Mouse (Mus musculus) MEL (cell line): ENCODE measurements around the gene Gnaq. TPM values are rescaled to one million over a fixed set of nuclear protein-coding genes. Genes with fewer than 3 reads are reported as not detected.

ENCODE experiments used
- DNase-seq: peaks from one replicate; pipeline ENCODE4 v3.0.0; 2011; ENCODE audit warnings: low read depth, low spot score
- H3K27ac ChIP-seq: 2 replicates; pipeline ENCODE4 v1.5.1; 2012; ENCODE audit warnings: low read depth, mild to moderate bottlenecking, control low read depth, low read length, moderate library complexity; ENCODE audit not compliant: control insufficient read depth
- H3K27me3 ChIP-seq, 2 experiments: fragments of 150-350 bp in 1 of 2; sonication (generic) in 1 of 2; 2 replicates each; pipeline ENCODE4 v1.6.1; 2012; ENCODE audit warnings: low read length in 2 of 2, mild to moderate bottlenecking in 2 of 2, improper control_type of control experiment in 1 of 2, moderate library complexity in 1 of 2; ENCODE audit not compliant: insufficient read depth in 2 of 2, control insufficient read depth in 1 of 2
- H3K36me3 ChIP-seq, 2 experiments: 2 replicates each; pipeline ENCODE4 v1.6.1; 2012 to 2014; ENCODE audit warnings: low read length in 2 of 2, improper control_type of control experiment in 1 of 2, inconsistent platforms in 1 of 2, mild to moderate bottlenecking in 1 of 2; ENCODE audit not compliant: insufficient read depth in 2 of 2, control insufficient read depth in 1 of 2
- H3K4me1 ChIP-seq, 2 experiments: fragments of 150-350 bp in 1 of 2; sonication (generic) in 1 of 2; 2 replicates each; pipeline ENCODE4 v1.6.1; 2012; ENCODE audit warnings: low read length in 2 of 2, improper control_type of control experiment in 1 of 2, mild to moderate bottlenecking in 1 of 2; ENCODE audit not compliant: insufficient read depth in 2 of 2, control insufficient read depth in 1 of 2
- H3K4me3 ChIP-seq, 2 experiments: fragments of 150-350 bp in 1 of 2; sonication (generic) in 1 of 2; 2 replicates each; pipeline ENCODE4 v1.5.1; 2012; ENCODE audit warnings: low read depth in 2 of 2, low read length in 2 of 2, mild to moderate bottlenecking in 2 of 2, moderate library complexity in 2 of 2, control low read depth in 1 of 2, improper control_type of control experiment in 1 of 2; ENCODE audit not compliant: control insufficient read depth in 1 of 2, insufficient read depth in 1 of 2
- H3K79me2 ChIP-seq: 2 replicates; pipeline ENCODE4 v1.6.1; 2012; ENCODE audit warnings: mild to moderate bottlenecking, low read length, moderate library complexity; ENCODE audit not compliant: control insufficient read depth, poor library complexity, insufficient read depth
- H3K9ac ChIP-seq: 2 replicates; pipeline ENCODE4 v1.6.1; 2012; ENCODE audit warnings: low read depth, mild to moderate bottlenecking, control low read depth, low read length, moderate library complexity; ENCODE audit not compliant: control insufficient read depth, poor library complexity, severe bottlenecking
- H3K9me3 ChIP-seq: fragments of 150-350 bp; sonication (generic); replicated peaks from 2 replicates; pipeline ENCODE4 v1.6.1; 2012; ENCODE audit warnings: mild to moderate bottlenecking, low read length, improper control_type of control experiment, moderate library complexity; ENCODE audit not compliant: insufficient read depth
- BHLHE40 ChIP-seq: IDR thresholded peaks from 2 replicates; pipeline ENCODE4 v1.6.1; 2012; ENCODE audit warnings: low read depth, mild to moderate bottlenecking, inconsistent platforms, low read length, improper control_type of control experiment, borderline replicate concordance
- CHD2 ChIP-seq: IDR thresholded peaks from 2 replicates; pipeline ENCODE4 v1.6.1; 2011; ENCODE audit warnings: low read length, improper control_type of control experiment
- E2F4 ChIP-seq: IDR thresholded peaks from 2 replicates; pipeline ENCODE4 v1.6.1; 2011; ENCODE audit warnings: low read depth, low read length, improper control_type of control experiment, borderline replicate concordance
- ELF1 ChIP-seq: IDR thresholded peaks from 2 replicates; pipeline ENCODE4 v1.6.1; 2014; ENCODE audit warnings: low read depth, mild to moderate bottlenecking, inconsistent platforms, low read length, improper control_type of control experiment, moderate library complexity
- ETS1 ChIP-seq: IDR thresholded peaks from 2 replicates; pipeline ENCODE4 v1.6.1; 2012; ENCODE audit warnings: low read depth, mild to moderate bottlenecking, inconsistent platforms, low read length, improper control_type of control experiment, moderate library complexity
- HCFC1 ChIP-seq: IDR thresholded peaks from 2 replicates; pipeline ENCODE4 v1.6.1; 2012; ENCODE audit warnings: low read depth, mild to moderate bottlenecking, inconsistent platforms, low read length, improper control_type of control experiment, moderate library complexity
- JUND ChIP-seq: IDR thresholded peaks from 2 replicates; pipeline ENCODE4 v1.6.1; 2011; ENCODE audit warnings: low read depth, mild to moderate bottlenecking, improper control_type of control experiment, low read length
- KAT2A ChIP-seq: conservative IDR thresholded peaks from 2 replicates; pipeline ENCODE4 v1.6.1; 2012; ENCODE audit warnings: low read depth, low read length, improper control_type of control experiment, inconsistent platforms
- MAFK ChIP-seq: IDR thresholded peaks from 2 replicates; pipeline ENCODE4 v1.6.1; 2011; ENCODE audit warnings: low read depth, mild to moderate bottlenecking, low read length, improper control_type of control experiment, borderline replicate concordance
- MAX ChIP-seq: IDR thresholded peaks from 2 replicates; pipeline ENCODE4 v1.6.1; 2011; ENCODE audit warnings: low read length, improper control_type of control experiment
- MYB ChIP-seq: IDR thresholded peaks from 2 replicates; pipeline ENCODE4 v1.6.1; 2011; ENCODE audit warnings: mild to moderate bottlenecking, low read depth, low read length, improper control_type of control experiment
- POLR2AphosphoS2 ChIP-seq: IDR thresholded peaks from 2 replicates; pipeline ENCODE4 v1.6.1; 2011; ENCODE audit warnings: low read length, improper control_type of control experiment
- RAD21 ChIP-seq: IDR thresholded peaks from 2 replicates; pipeline ENCODE4 v1.6.1; 2011; ENCODE audit warnings: mild to moderate bottlenecking, low read depth, low read length, improper control_type of control experiment
- RCOR1 ChIP-seq: IDR thresholded peaks from 2 replicates; pipeline ENCODE4 v1.6.1; 2012; ENCODE audit warnings: low read depth, mild to moderate bottlenecking, inconsistent platforms, low read length, improper control_type of control experiment
- SIN3A ChIP-seq: IDR thresholded peaks from 2 replicates; pipeline ENCODE4 v1.6.1; 2012; ENCODE audit warnings: low read length, improper control_type of control experiment, inconsistent platforms
- TAL1 ChIP-seq: IDR thresholded peaks from 2 replicates; pipeline ENCODE4 v1.6.1; 2012; ENCODE audit warnings: mild to moderate bottlenecking, inconsistent platforms, low read length, moderate library complexity, mixed read lengths
- TCF12 ChIP-seq: IDR thresholded peaks from 2 replicates; pipeline ENCODE4 v1.6.1; 2014; ENCODE audit warnings: low read depth, mild to moderate bottlenecking, inconsistent platforms, low read length, improper control_type of control experiment, moderate library complexity
- USF2 ChIP-seq, 2 experiments: IDR thresholded peaks; 2 replicates each; pipeline ENCODE4 v1.6.1; 2011 to 2012; ENCODE audit warnings: improper control_type of control experiment in 2 of 2, low read length in 2 of 2, borderline replicate concordance in 1 of 2, inconsistent platforms in 1 of 2, low read depth in 1 of 2, mild to moderate bottlenecking in 1 of 2; ENCODE audit not compliant: insufficient read depth in 1 of 2
- ZC3H11A ChIP-seq: IDR thresholded peaks from 2 replicates; pipeline ENCODE4 v1.6.1; 2012; ENCODE audit warnings: low read depth, mild to moderate bottlenecking, inconsistent platforms, low read length, improper control_type of control experiment
- ZKSCAN1 ChIP-seq: IDR thresholded peaks from 2 replicates; pipeline ENCODE4 v1.6.1; 2012; ENCODE audit warnings: low read depth, mild to moderate bottlenecking, inconsistent platforms, low read length, improper control_type of control experiment, moderate library complexity
- ZNF384 ChIP-seq: IDR thresholded peaks from 2 replicates; pipeline ENCODE4 v1.6.1; 2012; ENCODE audit warnings: low read depth, mild to moderate bottlenecking, inconsistent platforms, low read length, improper control_type of control experiment
- polyA plus RNA-seq, 2 experiments: library from polyadenylated mRNA; stranded (reverse) in 1 of 2; unstranded in 1 of 2; fragments of >175 nt in 1 of 2; fragments of >200 nt in 1 of 2; gene quantifications; 2 replicates each; pipeline versions ENCODE4 v1.2.1 to v1.2.4; 2012; ENCODE audit warnings: low replicate concordance in 2 of 2, low read depth in 1 of 2; ENCODE audit not compliant: insufficient read length in 2 of 2, insufficient read depth in 1 of 2, missing spikeins in 1 of 2
- total RNA-seq: library from RNA; depleted of rRNA; stranded (reverse); fragments of 300-350 nt; gene quantifications from 2 replicates; pipeline ENCODE4 v1.2.3, GENCODE M21; 2012

Gnaq gene
- total and polyA plus RNA-seq, 3 experiments: not detected

GRCm38 (mm10) chr19:16325911-16326310, 193.3 kb downstream of the Gnaq start:
- DNase-seq: no peak

GRCm38 (mm10) chr19:16327401-16328073, 194.9 kb downstream of the Gnaq start:
- Histone ChIP-seq H3K9ac (no peak overlapping the region), H3K4me1 (peaks cover 0 to 2% of the 10 kb centered on the region in 2 experiments; a peak in 1 of 4 replicates), H3K4me3 (no peak overlapping the region), H3K27ac (no peak overlapping the region), H3K79me2 (no peaks in the 10 kb centered on the region), H3K36me3 (no peaks in the 10 kb centered on the region), H3K27me3 (peaks cover 6% of the 10 kb centered on the region in 2 experiments), H3K9me3 (no peaks in the 10 kb centered on the region)
- DNase-seq: no peak
- no peak for TF ChIP-seq TCF12
- no peak for TF ChIP-seq MYB
- TF ChIP-seq BHLHE40: no peak
- no peak for TF ChIP-seq JUND
- no peak for TF ChIP-seq TAL1
- no peak for TF ChIP-seq ZNF384
- no peak for TF ChIP-seq E2F4
- no peak for TF ChIP-seq USF2 (IDR thresholded peaks at IDR 0.05; ENCODE audit: borderline replicate concordance in 1 of 2, insufficient read depth in 1 of 2, low read depth in 1 of 2, low read length in 2 of 2)
- TF ChIP-seq RAD21: no peak
- no peak for TF ChIP-seq ZKSCAN1
- TF ChIP-seq KAT2A: no peak
- TF ChIP-seq MAFK: no peak
- no peak for TF ChIP-seq SIN3A

More at GRCm38 (mm10) chr19:16325911-16326310, 193.3 kb downstream of the Gnaq start:
- TF ChIP-seq HCFC1 (no peak), ZNF384 (no peak), TAL1 (no peak), BHLHE40 (no peak), ZC3H11A (no peak), MAX (no peak), MYB (no peak), JUND (no peak), ELF1 (no peak), RCOR1 (no peak), POLR2AphosphoS2 (no peak), CHD2 (no peak), ETS1 (no peak), USF2 (IDR thresholded peaks at IDR 0.05; ENCODE audit: borderline replicate concordance in 1 of 2, insufficient read depth in 1 of 2, low read depth in 1 of 2, low read length in 2 of 2) (no peak)
- Histone ChIP-seq H3K27me3 (peaks cover 8 to 11% of the 10 kb centered on the region in 2 experiments), H3K27ac (no peak overlapping the region), H3K9me3 (no peaks in the 10 kb centered on the region), H3K9ac (no peak overlapping the region), H3K36me3 (no peaks in the 10 kb centered on the region), H3K4me3 (no peak overlapping the region), H3K79me2 (no peaks in the 10 kb centered on the region), H3K4me1 (peaks cover 0 to 2% of the 10 kb centered on the region in 2 experiments; a peak in 1 of 4 replicates)
